Mouse (Mus musculus): ENCODE measurements around the gene Scamp3. TPM values are rescaled to one million over a fixed set of nuclear protein-coding genes. Genes with fewer than 3 reads are reported as not detected.
A peak's percentile ranks its signal among the peaks of the same experiment; 100 is the strongest.

The Scamp3 gene
- polyA plus RNA-seq, 1 experiment: 96.1 TPM

- Histone ChIP-seq H3K36me3 (ENCODE audit: control insufficient read depth, insufficient read depth, low read length) (peaks cover 12% of the 10 kb centered on the region), H3K4me3 (ENCODE audit: low read depth, low read length) (no peak overlapping the region), H3K27ac (ENCODE audit: insufficient read depth, low read depth, low read length) (no peak overlapping the region), H3K27me3 (ENCODE audit: control insufficient read depth, insufficient read depth, low read length) (peaks cover 17% of the 10 kb centered on the region; the same call in 1 of the 2 replicates), H3K4me1 (ENCODE audit: control insufficient read depth, insufficient read depth, insufficient read length, low read length) (peaks cover 8% of the 10 kb centered on the region)
- TF ChIP-seq POLR2A (IDR thresholded peaks at IDR 0.05; ENCODE audit: low read depth, low read length) (no peak), CTCF (IDR thresholded peaks at IDR 0.05; ENCODE audit: extremely low read depth, insufficient read length, insufficient replicate concordance, low read depth, low read length) (no peak)
- 85% methylated on average over 1 of the region's 1 CpGs for WGBS
These were observed 14.2 kb upstream of the Scamp3 start for GRCm38 (mm10) chr3:89163123-89163522.

GRCm38 (mm10) chr3:89163643-89164245 is 13.5 kb upstream of the Scamp3 start:
- 62% methylated on average over 5 of the region's 5 CpGs for WGBS
- TF ChIP-seq CTCF (IDR thresholded peaks at IDR 0.05; ENCODE audit: extremely low read depth, insufficient read length, insufficient replicate concordance, low read depth, low read length): no peak
- no peak for TF ChIP-seq POLR2A (IDR thresholded peaks at IDR 0.05; ENCODE audit: low read depth, low read length)
- peaks cover 18% of the 10 kb centered on the region for H3K36me3 ChIP-seq (ENCODE audit: control insufficient read depth, insufficient read depth, low read length)
- peaks cover 11% of the 10 kb centered on the region; the same call in 1 of the 2 replicates for H3K27me3 ChIP-seq (ENCODE audit: control insufficient read depth, insufficient read depth, low read length)
- no peak overlapping the region for H3K4me3 ChIP-seq (ENCODE audit: low read depth, low read length)
- H3K4me1 ChIP-seq (ENCODE audit: control insufficient read depth, insufficient read depth, insufficient read length, low read length): peaks cover 8% of the 10 kb centered on the region
- no peak overlapping the region for H3K27ac ChIP-seq (ENCODE audit: insufficient read depth, low read depth, low read length)

GRCm38 (mm10) chr3:89164506-89165267 is 12.6 kb upstream of the Scamp3 start, which contains the start of gene Clk2:
Gene Clk2, plus strand, starts transcription at chr3:89164795.
- peaks cover 6% of the 10 kb centered on the region for H3K4me1 ChIP-seq (ENCODE audit: control insufficient read depth, insufficient read depth, insufficient read length, low read length)
- H3K36me3 ChIP-seq (ENCODE audit: control insufficient read depth, insufficient read depth, low read length): peaks cover 28% of the 10 kb centered on the region
- 1% methylated on average over 75 of the region's 79 CpGs for WGBS
- H3K27ac ChIP-seq (ENCODE audit: insufficient read depth, low read depth, low read length): peak within 1 kb of the TSS; percentile 79
- H3K27me3 ChIP-seq (ENCODE audit: control insufficient read depth, insufficient read depth, low read length): peaks cover 3% of the 10 kb centered on the region; the same call in 1 of the 2 replicates
- no peak for TF ChIP-seq CTCF (IDR thresholded peaks at IDR 0.05; ENCODE audit: extremely low read depth, insufficient read length, insufficient replicate concordance, low read depth, low read length)
- TF ChIP-seq POLR2A (IDR thresholded peaks at IDR 0.05; ENCODE audit: low read depth, low read length): peak; percentile 89
- peak within 1 kb of the TSS; percentile 99 for H3K4me3 ChIP-seq (ENCODE audit: low read depth, low read length)

GRCm38 (mm10) chr3:89165268-89165870 is 11.9 kb upstream of the Scamp3 start:
- peak overlapping the region; percentile 99 for H3K4me3 ChIP-seq (ENCODE audit: low read depth, low read length)
- H3K27ac ChIP-seq (ENCODE audit: insufficient read depth, low read depth, low read length): peak overlapping the region; percentile 79
- 7% methylated on average over 12 of the region's 12 CpGs for WGBS
- H3K36me3 ChIP-seq (ENCODE audit: control insufficient read depth, insufficient read depth, low read length): peaks cover 34% of the 10 kb centered on the region
- no peaks in the 10 kb centered on the region for H3K27me3 ChIP-seq (ENCODE audit: control insufficient read depth, insufficient read depth, low read length)
- H3K4me1 ChIP-seq (ENCODE audit: control insufficient read depth, insufficient read depth, insufficient read length, low read length): peaks cover 3% of the 10 kb centered on the region; the same call in 1 of the 2 replicates
- TF ChIP-seq POLR2A (IDR thresholded peaks at IDR 0.05; ENCODE audit: low read depth, low read length) (no peak), CTCF (IDR thresholded peaks at IDR 0.05; ENCODE audit: extremely low read depth, insufficient read length, insufficient replicate concordance, low read depth, low read length) (no peak)

GRCm38 (mm10) chr3:89166945-89167344 is 10.3 kb upstream of the Scamp3 start:
- H3K4me1 ChIP-seq (ENCODE audit: control insufficient read depth, insufficient read depth, insufficient read length, low read length): peaks cover 3% of the 10 kb centered on the region; the same call in 1 of the 2 replicates
- no peak overlapping the region for H3K4me3 ChIP-seq (ENCODE audit: low read depth, low read length)
- no peaks in the 10 kb centered on the region for H3K27me3 ChIP-seq (ENCODE audit: control insufficient read depth, insufficient read depth, low read length)
- no peak for TF ChIP-seq POLR2A (IDR thresholded peaks at IDR 0.05; ENCODE audit: low read depth, low read length)
- TF ChIP-seq CTCF (IDR thresholded peaks at IDR 0.05; ENCODE audit: extremely low read depth, insufficient read length, insufficient replicate concordance, low read depth, low read length): no peak
- H3K27ac ChIP-seq (ENCODE audit: insufficient read depth, low read depth, low read length): no peak overlapping the region
- 92% methylated on average over 19 of the region's 19 CpGs for WGBS
- peaks cover 46% of the 10 kb centered on the region for H3K36me3 ChIP-seq (ENCODE audit: control insufficient read depth, insufficient read depth, low read length)

GRCm38 (mm10) chr3:89174844-89175243 is 2.4 kb upstream of the Scamp3 start:
- peaks cover 5% of the 10 kb centered on the region; the same call in 1 of the 2 replicates for H3K4me1 ChIP-seq (ENCODE audit: control insufficient read depth, insufficient read depth, insufficient read length, low read length)
- no peak overlapping the region for H3K27ac ChIP-seq (ENCODE audit: insufficient read depth, low read depth, low read length)
- no peaks in the 10 kb centered on the region for H3K27me3 ChIP-seq (ENCODE audit: control insufficient read depth, insufficient read depth, low read length)
- WGBS: 90% methylated on average over 11 of the region's 11 CpGs
- peaks cover 65% of the 10 kb centered on the region for H3K36me3 ChIP-seq (ENCODE audit: control insufficient read depth, insufficient read depth, low read length)
- H3K4me3 ChIP-seq (ENCODE audit: low read depth, low read length): no peak overlapping the region
- TF ChIP-seq CTCF (IDR thresholded peaks at IDR 0.05; ENCODE audit: extremely low read depth, insufficient read length, insufficient replicate concordance, low read depth, low read length) (no peak), POLR2A (IDR thresholded peaks at IDR 0.05; ENCODE audit: low read depth, low read length) (no peak)

GRCm38 (mm10) chr3:89175544-89175943 is 1.7 kb upstream of the Scamp3 start:
- no peak overlapping the region for H3K27ac ChIP-seq (ENCODE audit: insufficient read depth, low read depth, low read length)
- TF ChIP-seq POLR2A (IDR thresholded peaks at IDR 0.05; ENCODE audit: low read depth, low read length) (no peak), CTCF (IDR thresholded peaks at IDR 0.05; ENCODE audit: extremely low read depth, insufficient read length, insufficient replicate concordance, low read depth, low read length) (no peak)
- H3K4me1 ChIP-seq (ENCODE audit: control insufficient read depth, insufficient read depth, insufficient read length, low read length): peaks cover 5% of the 10 kb centered on the region; the same call in 1 of the 2 replicates
- peaks cover 64% of the 10 kb centered on the region for H3K36me3 ChIP-seq (ENCODE audit: control insufficient read depth, insufficient read depth, low read length)
- no peak overlapping the region for H3K4me3 ChIP-seq (ENCODE audit: low read depth, low read length)
- H3K27me3 ChIP-seq (ENCODE audit: control insufficient read depth, insufficient read depth, low read length): no peaks in the 10 kb centered on the region
- 88% methylated on average over 10 of the region's 10 CpGs for WGBS
